Mouse (Mus musculus): ENCODE data around the gene Sptbn4.

Sptbn4 gene

GRCm38 (mm10) chr7:27429135-27429534 is 18.4 kb downstream of the Sptbn4 start:
- DNase-seq, result peak in 1 of 2 experiments; percentile 40

DNA sequence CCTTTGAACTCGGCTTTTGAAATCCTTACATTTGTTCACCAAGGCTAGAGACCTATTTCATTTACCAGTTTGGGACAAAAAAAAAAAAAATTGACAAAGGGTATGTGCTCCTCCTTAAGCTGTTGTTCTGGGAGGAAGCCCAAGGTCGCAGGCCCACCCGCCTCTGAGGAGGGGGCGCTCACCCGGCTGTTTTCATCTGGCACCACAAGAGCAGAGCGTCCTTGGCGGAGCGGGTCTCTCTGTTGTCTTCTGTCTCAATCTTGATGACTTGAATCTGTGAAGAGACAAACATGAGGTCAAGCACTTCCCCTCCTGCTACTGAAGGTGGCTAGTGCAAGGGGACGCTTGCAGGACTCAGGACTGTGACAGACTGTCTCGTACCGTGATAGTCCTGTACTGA is 19.5 kb downstream of the Sptbn4 start:
- DNase-seq, result no peak

DNA sequence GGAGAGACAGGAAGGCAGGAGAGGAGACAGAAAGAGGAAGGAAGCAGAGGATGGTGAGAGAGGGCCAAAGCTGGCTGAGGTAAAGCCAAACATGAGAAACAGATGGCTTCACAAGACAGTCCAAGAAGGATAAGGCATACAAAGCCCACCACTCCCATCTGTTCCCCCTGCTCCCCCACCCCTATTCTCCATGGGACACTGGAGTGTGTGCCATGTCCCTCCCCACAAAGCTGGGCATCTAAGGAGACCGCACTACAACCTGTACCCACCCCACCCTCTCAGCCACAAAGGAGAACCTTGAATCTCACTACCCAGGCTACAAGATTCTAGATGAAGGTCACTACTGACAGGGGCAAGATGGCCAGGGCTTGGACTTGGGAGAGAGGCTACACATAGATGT is 20.1 kb downstream of the Sptbn4 start:
- no peak for DNase-seq

DNA sequence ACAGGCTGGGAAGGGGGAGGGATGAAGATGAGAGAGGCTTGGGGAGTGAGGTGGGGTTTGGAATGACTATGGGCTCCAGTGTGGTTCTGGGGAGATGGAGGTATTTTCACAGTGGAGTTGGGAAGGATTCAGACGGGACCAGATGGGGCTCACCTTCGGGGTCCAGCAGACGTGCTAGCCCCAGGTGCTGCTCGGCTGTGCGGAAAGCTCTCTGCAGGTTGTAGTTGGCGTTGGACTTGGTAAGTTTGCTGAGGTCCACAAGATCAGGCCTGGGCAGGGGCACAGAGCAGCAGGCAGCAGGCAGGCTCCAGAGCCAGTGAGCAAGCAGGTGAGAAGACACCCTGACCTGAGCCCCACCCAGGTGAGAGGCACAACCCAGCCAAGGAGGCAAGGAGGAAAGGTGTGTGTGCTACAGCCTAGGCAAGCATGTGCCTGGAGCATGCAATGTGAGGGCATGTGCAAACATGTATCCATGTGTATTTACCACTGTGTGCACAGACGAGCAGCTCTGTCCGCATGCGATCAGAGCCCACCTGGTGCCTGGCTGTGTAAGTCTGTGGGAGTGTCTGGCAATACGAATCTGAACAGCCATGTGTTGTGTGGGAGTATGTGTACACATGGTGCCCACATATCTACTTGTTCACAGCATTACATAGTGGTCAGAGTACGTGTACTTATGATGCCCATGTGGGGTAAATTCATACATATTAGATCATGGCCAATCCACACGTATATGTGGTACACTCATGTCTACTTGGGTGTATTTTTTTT is 23.7 kb downstream of the Sptbn4 start:
- DNase-seq, result no peak

DNA sequence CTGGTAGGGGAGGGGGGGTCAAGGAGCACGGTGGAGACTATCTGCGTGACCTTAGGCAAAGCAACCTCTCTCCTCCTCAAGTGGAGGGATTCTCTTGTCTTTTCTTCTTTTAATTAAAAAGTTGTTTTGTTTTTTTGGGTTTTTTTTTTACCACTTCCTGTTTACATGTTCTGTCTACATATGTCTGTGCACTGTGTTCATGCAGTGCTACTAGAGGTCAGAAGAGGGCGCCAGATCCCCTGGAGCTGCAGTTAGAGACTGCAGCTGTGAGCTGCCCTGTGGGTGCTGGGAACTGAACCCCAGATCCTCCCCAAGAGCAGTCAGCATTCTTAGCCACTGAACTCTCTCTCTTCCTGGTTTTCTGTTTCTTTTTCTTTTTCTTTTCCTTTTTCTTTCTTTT is 28.4 kb downstream of the Sptbn4 start:
- DNase-seq, result peak; percentile 39 to 46

GRCm38 (mm10) chr7:27417151-27417550 is 30.3 kb downstream of the Sptbn4 start:
- DNase-seq, result no peak

- DNase-seq, result peak; percentile 74 to 75
These were observed 38.9 kb downstream of the Sptbn4 start for GRCm38 (mm10) chr7:27408379-27409176.

DNA sequence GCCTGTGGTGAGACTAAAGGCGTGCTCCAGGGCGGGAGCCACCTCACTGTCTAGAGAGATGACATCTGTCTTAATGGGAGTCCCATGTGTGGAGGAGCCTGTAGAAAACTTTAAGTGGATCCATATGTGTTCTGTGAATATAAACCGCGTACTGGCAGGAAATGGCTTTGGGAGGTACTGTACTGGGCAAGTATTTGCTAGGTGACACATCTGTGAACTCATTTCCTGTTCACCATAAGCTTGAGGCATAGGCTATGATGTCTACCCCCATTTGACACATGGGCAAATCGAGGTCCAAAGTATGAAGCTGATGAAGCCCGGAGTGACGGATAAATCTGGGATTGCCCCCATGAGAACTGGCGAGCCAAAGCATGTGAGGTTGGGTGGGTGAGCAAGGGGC is 39.7 kb downstream of the Sptbn4 start:
- DNase-seq, result no peak

DNA sequence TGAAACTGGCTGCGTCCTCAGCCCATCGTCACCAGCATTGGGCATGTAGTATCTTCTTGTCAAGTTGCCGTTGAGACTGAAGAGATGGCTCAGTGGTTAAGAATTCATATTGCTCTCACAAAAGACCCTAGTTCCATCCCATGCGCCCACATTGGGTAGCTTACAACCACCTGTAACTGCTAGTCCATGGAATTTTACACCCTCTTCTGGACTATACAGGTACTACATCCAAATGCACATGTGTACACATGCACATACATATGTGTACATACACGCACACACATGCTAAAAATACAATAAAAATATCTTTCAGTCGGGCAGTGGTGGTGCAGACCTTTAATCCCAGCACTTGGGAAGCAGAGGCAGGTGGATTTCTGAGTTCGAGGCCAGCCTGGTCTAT is 41.0 kb downstream of the Sptbn4 start:
- no peak for DNase-seq

- no peak for DNase-seq
These were observed 43.1 kb downstream of the Sptbn4 start for GRCm38 (mm10) chr7:27404203-27404942.

GRCm38 (mm10) chr7:27402675-27403074 is 44.8 kb downstream of the Sptbn4 start:
- peak; percentile 78 to 80 for DNase-seq

GRCm38 (mm10) chr7:27400545-27400944 is 46.9 kb downstream of the Sptbn4 start:
- no peak for DNase-seq

- peak; percentile 64 for DNase-seq
These were observed 50.2 kb downstream of the Sptbn4 start for GRCm38 (mm10) chr7:27397048-27397949.

- peak in 1 of 2 experiments; percentile 25 for DNase-seq
These were observed 51.1 kb downstream of the Sptbn4 start for GRCm38 (mm10) chr7:27396184-27397047.

GRCm38 (mm10) chr7:27395521-27396183 is 51.8 kb downstream of the Sptbn4 start:
- DNase-seq, result no peak

GRCm38 (mm10) chr7:27391416-27391815 is 56.1 kb downstream of the Sptbn4 start:
- DNase-seq, result no peak

DNA sequence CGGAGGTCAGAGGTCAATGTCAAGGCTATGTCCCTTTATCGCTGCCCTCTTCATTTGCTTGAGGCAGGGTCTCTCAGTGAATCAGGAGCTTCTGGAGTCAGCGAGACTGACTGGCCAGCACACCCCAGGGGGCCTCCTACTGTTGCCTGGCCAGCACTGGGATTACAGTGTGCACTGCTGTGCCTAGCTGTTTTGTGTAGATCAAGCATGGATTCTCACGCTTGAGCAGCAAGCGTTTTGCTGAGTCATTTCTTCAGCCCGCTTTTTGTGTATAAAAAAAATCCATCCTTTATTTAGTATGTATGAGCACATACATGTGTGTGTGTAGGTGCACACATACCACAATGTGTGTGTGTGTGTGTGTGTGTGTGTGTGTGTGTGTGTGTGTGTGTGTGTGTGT is 58.3 kb downstream of the Sptbn4 start:
- no peak for DNase-seq

GRCm38 (mm10) chr7:27384731-27385130 is 62.8 kb downstream of the Sptbn4 start:
- peak; percentile 88 for DNase-seq

- no peak for DNase-seq
These were observed 63.4 kb downstream of the Sptbn4 start for GRCm38 (mm10) chr7:27384134-27384533.

GRCm38 (mm10) chr7:27383233-27383632 is 64.3 kb downstream of the Sptbn4 start:
- DNase-seq, result no peak

DNA sequence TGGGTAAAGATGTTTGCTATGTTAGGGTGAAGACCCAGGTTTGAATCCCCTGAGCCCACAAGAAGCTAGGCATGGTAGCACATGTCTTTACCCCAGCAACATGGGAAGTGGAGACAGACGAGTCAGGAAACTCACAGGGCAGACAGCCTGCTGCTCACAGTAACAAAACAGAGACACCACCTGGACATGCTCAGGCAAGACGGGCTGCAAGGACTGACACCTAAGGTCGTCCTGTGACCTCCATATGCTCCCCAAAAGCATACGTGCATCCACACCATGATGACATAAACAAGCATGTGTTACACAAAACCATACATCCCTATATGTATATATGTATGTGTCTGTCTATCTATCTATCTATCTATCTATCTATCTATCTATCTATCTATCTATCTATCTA is 65.9 kb downstream of the Sptbn4 start:
- DNase-seq, result no peak

Measured in B cell, adult 2 months (primary cell).